Mouse (Mus musculus) gastrocnemius, postnatal 36 days (tissue): ENCODE data around the gene Mlip. TPM values are rescaled to one million over a fixed set of nuclear protein-coding genes. Genes with fewer than 3 reads are reported as not detected.
"Not testable (repeated sequence)": the region's sequence is repeated elsewhere in the genome, so short reads cannot be mapped to it uniquely, and the experiment has no call there.

Source experiments
- DNase-seq, 2 experiments: peaks; one replicate each; pipeline ENCODE4 v3.0.0; 2022
- intact Hi-C: fragments of 180-260 bp; cut with DNase I; formaldehyde crosslinking; loops from one replicate; pipeline ENCODE4 v1.15.1; 2025
- long read RNA-seq, 2 experiments: library from polyadenylated mRNA; stranded (forward); transcript quantifications; one replicate each; pipeline ENCODE4 v2.0.0; 2021
- total RNA-seq, 2 experiments: library from RNA; stranded (reverse); gene quantifications; 2 replicates each; pipeline ENCODE4 v1.2.3; 2021

Gene Mlip
- total RNA-seq = 10 to 100 TPM; 75.2 to 97.9 TPM
- long read RNA-seq, experiment 1, partial matches to known transcripts = 9 of 42 reads
- long read RNA-seq, experiment 1, other reads (novel, unspliced or antisense) = 30 of 42 reads
- long read RNA-seq, experiment 2, partial matches to known transcripts = 4 of 53 reads
- long read RNA-seq, experiment 2, other reads (novel, unspliced or antisense) = 43 of 53 reads

DNA sequence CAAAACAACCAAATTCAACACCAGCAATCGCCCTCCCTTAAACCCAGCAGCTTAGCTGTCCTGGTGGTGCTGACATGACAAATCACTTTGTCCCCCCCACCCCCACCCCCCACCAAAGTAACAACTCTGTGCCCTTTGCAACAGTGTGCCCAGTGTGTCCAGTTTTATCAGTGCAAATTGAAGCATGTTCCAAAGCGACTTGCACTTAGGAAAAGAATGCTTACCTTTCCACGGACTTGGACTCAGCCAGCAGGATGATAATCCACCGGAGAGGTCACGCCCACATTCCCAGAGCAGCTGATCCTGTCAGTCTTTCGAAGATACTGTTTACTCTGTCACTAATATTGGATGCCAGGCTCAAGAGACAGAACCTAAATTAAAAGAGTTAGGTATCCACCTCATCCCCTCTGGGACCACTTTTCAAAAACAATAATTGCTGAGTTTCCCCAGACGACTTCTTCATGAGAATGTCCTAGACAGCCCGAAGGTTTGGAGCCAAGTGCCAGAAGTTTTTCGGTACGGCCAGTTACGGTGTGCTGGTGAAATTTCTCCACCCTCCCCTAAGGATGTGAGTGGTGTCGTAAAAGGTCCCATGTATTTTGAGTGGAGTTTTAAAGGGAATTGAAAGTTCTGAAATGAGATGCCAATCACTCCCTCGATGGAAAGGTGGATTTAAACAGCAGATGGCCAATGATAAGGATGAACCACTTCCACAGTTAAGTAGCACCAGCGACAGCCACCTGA lies at the start of gene Mlip:
Gene Mlip (minus strand): TSS at position 538 of the 744 bp plus-strand sequence.
- intact Hi-C loops = no loop called here
- DNase-seq = no peak

DNA sequence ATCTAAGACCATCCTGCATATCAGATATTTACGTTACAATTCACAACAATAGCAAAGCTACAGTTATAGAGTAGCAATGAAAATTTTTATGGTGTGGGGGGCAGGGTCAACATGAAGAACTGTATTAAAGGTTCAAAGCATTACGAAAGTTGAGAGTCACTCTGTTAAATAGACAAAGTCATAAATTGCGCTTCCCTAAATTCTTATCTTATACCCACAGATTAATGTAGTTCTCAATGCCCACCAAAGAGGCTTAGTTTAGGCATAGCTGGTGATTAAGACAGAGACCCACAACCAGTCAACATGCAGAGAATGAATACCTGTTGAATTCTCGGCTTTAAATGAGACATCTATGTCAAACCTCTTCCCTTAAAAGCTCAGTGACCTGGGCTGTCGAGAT lies 47.0 kb upstream of the Mlip start:
- intact Hi-C loops = no loop called here
- no peak for DNase-seq

DNA sequence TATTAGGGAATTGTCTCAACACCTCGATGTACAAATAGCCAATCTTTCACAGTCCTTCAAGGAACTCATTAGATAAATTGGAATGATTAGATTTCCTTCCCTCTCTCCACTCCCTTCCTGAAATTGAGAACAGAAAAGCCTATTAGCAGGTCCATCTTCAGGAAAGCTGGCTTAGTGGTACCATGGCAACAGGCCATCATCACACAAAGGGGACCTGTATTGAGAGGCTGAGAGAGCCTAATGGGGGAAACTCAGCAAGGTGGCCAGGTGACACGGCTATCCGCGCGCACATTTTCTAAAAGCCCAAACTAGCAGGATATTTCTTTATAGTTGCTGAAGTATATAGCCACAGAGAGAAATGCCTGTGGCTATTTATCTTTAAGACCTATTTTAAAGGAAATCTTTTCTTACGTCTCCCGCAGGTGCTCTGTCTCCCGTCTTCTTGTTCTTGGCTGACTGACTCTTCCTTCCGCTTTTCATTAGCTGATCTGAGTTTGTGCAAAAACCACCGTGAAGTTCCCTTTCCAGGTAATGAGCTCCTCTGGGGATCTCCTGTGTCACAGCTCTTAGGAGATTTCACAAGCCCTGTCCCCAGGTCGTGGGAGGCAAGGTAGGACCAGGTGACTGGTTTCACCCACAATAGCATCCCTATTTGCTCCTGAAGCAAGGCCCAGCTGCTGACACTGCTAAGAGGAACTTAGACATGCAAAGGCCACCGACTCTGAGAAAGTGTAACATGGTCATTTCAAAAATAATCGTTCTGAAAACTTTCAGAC lies 46.3 kb upstream of the Mlip start:
- DNase-seq = no peak
- intact Hi-C loops = no loop called here

DNA sequence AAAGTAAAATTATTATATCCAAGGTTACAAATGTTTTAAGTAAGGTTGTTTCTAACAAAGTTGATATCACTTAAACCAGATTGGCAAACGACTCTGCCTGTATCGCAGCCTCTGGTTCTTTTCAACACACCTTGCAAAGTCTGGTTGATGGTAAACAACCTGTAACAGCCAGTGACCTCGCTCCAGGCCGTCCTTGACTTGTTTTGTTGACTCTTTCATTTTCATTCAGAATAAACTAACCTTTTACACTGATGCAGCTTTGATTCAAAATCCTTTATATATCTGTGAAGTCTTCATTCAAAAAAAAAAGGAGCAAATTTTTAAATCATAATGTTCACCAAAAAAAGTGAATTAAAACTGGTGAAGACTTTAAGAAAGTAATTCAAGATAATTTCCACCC lies 44.3 kb upstream of the Mlip start:
- intact Hi-C loops = no loop called here
- DNase-seq = no peak

DNA sequence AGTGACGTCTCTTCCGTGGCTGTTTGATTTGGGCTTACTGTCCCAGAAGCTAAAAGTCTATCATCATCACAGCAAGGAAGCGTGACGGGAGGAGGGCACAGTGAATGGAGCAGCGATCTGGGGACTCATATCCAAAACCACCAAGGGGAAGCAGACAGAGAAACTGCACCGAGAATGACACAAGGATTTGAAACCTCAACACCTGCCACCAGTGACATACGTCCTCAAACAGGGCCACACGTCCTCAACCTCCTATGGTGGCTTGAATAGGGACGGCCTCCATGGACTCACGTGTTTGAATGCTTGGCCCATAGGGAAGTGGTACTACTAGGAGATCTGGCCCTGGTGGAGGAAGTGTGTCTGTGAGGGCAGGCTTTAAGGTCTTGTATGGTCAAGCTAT lies 38.5 kb upstream of the Mlip start:
- no peak for DNase-seq
- intact Hi-C loops = no loop called here

DNA sequence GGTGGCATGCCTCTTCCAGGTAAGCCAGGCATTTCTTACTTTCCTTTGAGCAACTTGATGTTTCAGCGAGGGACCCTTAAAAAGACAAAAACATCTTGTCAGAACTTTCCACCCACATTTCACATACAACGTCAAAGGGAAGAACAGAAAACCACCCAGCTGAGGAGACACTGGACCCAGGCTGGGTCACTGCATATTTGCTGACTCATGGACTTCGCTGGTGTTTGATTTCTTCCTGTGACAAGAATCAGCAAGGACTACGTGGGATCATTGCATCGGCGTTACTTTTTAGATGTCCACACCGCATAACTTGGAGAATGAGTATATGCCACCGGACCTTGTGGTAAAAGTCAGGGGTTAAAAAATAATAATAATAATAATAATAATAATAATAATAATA lies 36.2 kb upstream of the Mlip start:
- intact Hi-C loops = no loop called here
- DNase-seq = no peak

DNA sequence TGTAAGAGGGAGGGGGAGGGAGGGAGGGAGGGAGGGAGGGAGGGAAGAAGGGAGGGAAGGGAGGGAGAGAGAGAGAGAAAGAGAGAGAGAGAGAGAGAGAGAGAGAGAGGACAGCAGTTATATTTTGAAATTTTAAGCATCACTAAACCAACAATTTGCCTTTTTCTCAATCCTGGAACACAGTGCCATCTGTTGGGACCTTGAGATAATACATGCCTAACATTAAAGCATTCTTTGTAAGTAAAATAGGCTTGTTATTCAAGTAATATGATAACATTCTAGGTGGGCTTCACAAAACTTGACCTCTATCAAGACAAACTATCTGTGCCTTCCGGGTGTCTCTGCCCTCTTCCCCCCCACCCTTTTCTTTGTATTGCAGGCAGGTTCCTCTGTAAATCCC lies 34.0 kb upstream of the Mlip start:
- intact Hi-C loops = no loop called here
- no peak for DNase-seq

DNA sequence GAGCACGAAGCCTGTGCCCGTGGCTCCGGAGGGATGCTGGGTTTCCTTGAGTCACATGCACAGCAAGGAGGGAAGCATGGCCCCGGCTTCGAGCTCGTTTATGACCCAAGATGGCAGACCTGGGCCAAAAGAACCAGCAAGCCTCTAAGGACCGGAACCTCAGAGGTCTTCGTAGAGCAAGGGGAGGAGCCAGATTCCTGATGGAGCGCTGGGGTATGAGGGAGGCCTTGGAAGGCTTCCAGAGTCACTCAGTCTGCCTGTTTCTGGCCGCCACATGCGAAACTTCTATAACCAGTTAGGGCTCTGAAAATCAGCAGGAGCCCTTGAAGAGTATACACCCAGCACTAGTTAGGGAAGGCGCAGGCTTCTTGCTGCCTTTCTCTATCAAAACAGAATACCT lies 32.8 kb upstream of the Mlip start:
- intact Hi-C loops = no loop called here
- no peak for DNase-seq

DNA sequence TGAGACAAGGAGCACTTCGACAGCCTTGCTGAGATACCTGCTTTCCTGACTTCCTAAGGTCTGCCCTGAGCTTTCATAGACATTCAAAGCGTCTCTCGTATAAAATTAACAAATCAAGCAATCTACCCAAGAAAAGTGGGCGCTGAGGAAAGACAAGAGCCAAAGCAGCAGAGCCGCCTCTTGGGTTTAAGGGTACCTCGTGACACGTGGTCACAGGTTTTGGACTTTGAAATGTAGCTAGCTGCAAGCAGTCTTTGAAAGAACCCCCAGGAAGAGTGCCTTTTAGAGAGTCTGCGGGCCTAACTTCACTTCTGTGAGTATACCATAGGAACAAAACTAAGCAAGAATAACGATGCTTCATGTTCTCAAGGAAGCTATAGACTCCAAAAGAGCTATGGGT lies 31.9 kb upstream of the Mlip start:
- intact Hi-C loops = loop anchor here (5.0 kb wide), 1 partner anchor 992 kb away; no protein-coding TSS in a partner anchor
- no peak for DNase-seq

DNA sequence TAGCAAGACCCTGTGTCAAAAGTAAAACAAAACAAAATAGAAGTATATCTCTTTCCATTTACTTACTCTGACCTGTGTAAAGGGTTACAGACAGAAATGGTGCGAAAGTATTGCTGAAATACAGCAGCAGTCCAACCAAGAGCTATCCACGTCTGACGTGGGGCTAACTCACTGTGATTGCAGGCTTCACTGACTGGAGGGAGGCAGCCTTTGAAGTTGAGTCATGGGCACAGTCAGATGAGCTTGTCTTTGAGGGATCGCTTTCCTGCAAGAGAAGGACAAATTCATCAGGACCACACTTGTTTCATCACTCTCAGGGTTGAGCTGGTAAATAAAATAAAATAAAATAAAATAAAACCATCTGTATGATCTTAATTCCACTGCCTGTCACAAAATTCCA lies 31.2 kb upstream of the Mlip start:
- DNase-seq = no peak
- intact Hi-C loops = loop anchor here (5.0 kb wide), 1 partner anchor 992 kb away; no protein-coding TSS in a partner anchor

DNA sequence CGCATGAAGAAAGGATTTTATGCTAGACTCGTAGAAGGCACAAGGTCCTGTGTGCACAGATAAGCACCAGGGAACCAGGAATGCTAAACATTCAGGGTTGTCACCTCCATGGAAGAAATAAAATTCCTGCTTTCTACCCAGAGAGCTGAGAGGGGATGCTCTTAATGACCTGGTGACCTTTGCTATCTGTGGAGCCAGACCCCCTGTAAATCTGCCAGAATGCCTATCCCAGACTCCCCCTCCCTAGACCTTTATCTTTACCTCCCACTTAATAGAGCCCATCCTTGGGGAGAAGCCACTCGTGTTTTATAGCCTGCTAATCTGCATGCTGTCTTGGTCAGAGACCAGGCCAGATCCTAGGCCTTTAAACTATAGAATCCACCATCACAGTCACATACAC lies 29.7 kb upstream of the Mlip start:
- intact Hi-C loops = loop anchor here (1.0 to 5.0 kb wide), 2 partner anchors 392 to 990 kb away; no protein-coding TSS in a partner anchor
- no peak for DNase-seq

DNA sequence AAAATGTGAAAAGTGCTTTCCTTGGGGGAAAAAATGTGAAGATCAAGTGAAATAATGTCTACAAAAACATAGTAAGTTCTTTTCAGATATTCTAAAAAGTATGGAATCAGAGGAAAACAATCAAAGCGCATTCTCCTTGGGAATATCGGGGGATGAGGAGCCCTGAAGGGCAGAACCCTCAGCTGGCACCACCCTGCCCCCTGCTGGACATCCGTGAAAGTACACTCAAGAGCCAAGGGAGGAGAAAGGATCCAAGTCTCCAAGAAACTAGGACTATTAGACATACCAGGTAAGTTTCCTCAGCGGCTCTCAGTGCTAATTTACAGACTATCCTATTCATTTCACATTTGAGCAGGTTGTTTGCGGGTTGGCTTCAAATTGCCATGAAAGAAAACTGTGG lies 28.8 kb upstream of the Mlip start:
- intact Hi-C loops = loop anchor here (5.0 kb wide), 1 partner anchor 989 kb away; no protein-coding TSS in a partner anchor
- peak; percentile 40 to 60 for DNase-seq

DNA sequence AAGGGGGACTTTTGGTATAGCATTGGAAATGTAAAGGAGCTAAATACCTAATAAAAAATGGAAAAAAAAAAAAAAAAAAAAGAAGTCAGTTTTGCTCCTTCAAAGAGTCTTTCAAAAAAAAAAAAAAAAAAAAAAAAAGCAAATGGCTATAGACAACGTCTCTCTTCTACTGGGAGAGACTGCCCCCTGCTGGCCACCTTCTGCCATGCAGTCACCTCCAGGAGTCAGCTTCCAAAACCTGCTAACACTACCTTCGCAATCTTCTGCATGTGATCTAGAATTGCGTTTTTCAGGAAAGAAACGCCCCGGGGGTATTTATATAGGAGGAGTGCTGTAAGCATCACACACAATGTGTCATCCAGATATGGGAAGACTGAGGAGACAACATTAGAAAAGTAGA lies 26.9 kb upstream of the Mlip start:
- intact Hi-C loops = loop anchor here (5.0 to 10.0 kb wide), 2 partner anchors 255 to 987 kb away; no protein-coding TSS in a partner anchor
- peak; percentile 19 to 26 for DNase-seq

DNA sequence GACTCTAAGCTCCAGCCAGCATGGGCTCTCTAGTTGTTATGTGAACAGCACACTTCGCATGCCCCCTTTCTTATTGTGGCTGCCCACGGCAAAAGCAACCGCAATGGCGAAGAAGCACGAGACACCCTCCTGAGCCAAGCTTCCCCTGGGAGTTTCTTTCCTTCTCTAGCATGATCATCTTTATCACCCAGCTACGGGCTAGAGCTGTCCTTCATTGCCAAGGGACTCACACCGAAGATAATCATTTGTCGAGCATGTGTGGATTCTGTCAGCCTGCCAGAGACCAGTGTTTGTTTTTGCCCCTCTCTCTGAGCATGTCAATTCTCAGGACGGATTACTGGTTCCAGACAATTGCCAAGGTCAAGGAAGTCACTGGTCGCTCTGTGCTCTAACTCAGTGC lies 24.9 kb upstream of the Mlip start:
- intact Hi-C loops = loop anchor here (10.0 kb wide), 1 partner anchor 253 kb away; no protein-coding TSS in a partner anchor

DNA sequence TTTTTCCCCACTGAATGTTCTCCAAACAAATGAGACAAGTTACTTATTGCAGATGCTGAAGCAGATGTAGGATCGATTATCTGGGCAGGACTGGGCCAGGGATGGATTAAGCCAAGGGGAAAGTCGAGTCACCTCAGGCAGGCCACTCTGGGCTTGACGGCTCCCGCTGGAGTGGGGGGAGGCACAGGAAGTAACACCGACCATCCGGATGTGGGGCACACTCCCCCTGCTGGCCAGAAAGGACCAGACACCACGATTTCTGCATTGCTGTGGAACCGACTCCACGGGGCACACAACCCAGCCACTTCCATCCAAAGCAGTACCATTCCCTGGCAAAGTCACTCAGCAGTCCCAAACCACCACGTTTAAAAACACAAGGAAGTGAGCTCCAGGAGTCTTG lies 24.3 kb upstream of the Mlip start:
- intact Hi-C loops = loop anchor here (10.0 kb wide), 1 partner anchor 252 kb away; no protein-coding TSS in a partner anchor
- peak; percentile 26 to 44 for DNase-seq

More for the DNA sequence above, 24.9 kb upstream of the Mlip start:
- DNase-seq = no peak

DNA sequence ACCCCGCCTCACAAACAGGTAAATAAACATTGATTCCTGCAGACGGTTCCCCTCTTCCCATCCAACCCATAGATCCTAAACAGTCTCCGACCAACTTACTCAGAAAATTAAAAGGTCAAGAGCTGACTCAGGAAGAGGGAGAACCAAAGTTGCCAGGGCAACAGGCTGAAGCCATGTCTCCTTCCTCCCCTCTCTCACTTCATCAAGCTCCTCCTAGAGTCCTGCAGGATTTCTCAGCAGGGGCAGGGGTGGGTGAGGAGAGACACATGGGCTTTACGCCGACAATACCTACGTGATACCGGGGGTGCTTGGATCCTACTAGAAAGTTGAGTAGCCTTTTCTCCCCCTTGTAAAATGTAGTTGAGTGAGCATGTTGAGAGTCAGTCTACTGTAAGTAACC lies 23.8 kb upstream of the Mlip start:
- no peak for DNase-seq
- intact Hi-C loops = loop anchor here (10.0 kb wide), 1 partner anchor 252 kb away; no protein-coding TSS in a partner anchor

DNA sequence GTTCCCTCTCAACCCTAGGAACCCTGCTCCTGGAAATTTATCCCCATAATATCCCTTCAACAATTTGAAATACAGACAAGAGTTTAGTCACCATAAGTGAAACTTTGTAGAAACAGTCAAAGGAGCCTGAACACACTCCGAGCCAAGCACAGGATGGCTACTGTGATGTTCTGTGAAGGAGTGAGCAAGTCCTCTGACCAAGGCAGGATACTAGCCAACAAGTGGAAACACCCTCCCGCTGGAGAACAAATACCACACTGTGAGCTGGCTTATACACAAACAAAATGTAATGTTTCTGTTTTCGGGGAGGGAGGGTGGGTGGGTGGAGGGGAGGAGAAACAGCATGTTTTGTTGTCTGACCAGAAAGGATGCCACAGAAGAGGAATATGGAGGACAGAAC lies 17.9 kb upstream of the Mlip start:
- intact Hi-C loops = loop anchor here (10.0 kb wide), 1 partner anchor 246 kb away; no protein-coding TSS in a partner anchor
- no peak for DNase-seq

DNA sequence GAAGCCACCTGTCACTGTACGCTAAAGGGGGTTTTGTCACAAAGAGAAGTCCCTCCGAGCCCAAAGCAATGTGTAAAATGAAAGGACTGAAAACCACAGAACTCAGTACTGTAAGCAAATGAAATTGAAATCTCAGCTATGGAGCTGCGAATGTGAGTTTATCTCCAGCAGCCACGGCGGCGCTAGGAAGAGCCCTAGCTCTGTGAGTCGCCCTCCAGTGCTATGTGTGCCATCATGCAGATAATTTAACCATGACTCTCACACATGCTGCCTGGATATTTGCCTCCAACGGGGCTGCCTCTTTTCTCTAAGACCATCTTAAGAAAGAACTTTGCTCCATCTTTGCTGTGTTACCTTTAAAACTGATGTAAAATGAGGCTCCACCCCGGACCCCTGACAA lies 16.5 kb upstream of the Mlip start:
- intact Hi-C loops = no loop called here

DNA sequence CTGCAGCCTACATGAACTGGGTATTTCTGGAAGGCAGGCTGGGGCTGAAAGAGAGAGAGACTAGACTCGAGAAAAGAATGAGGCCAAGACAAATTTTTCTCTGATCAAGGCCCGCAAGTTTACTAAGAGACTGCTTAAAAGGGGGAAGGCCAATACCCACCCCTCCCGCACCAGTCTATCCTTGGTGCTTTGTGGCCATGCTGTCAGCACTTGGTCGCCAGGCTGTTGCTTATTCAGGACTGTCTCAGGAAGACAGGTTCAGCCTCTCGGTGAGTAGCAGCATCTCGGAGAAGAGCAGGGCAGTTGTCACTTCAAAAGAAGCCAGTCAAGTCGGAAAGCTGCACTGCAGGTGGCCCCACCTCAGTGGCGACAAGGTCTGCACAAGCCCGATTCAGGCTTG lies 11.9 kb upstream of the Mlip start:
- DNase-seq, intact Hi-C loops: not testable (repeated sequence)

More for the DNA sequence above, 16.5 kb upstream of the Mlip start:
- no peak for DNase-seq

DNA sequence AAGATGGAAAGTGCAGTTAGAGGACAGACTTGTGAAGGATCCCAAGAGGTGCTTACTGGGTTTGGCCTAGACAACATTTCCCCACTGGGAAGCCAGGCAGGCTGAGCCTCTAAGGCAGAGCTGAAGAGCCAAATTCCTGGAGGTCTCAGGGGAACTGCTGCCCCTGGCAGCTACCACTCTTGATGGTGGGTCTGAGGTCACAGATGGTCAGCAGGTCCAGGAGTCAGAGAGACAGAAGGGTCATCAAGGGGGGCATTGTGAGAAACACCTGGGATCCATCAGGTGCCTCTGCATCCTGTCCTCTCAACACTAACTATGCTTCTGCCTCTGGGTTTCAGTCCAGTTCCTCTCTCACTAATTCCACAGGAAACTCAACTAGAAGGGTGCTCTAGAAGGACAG lies 10.1 kb upstream of the Mlip start:
- no peak for DNase-seq
- intact Hi-C loops = no loop called here

DNA sequence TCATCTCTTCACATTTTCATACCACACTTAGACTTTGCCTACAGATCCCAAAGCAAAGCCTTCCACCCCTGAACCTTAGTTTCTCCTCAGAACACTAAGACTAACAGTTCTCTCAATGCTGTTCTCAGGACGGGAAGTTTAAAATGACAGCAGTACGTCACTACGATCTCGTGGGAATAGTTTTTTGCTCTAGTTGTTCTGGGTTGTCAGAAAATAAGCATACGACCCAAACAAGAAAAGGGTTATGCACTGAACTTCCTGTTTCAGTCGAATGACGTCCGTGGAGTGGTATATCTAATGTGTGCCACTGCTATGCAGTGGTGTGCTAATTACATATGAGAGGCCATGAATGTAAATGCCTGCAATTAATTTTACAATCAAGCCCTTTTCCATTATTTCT lies 7.9 kb upstream of the Mlip start:
- DNase-seq = no peak
- intact Hi-C loops = no loop called here
